Mouse (Mus musculus) spleen, adult 2 months (tissue): ENCODE measurements at regions not wholly inside any gene's neighbourhood (a gene's known extent, or its start where the extent isn't known, plus 50 kb on each side); places are given as distances from the start of the nearest gene placed in this dataset.

Experiments
- DNase-seq, 2 experiments: peaks; one replicate each; pipeline versions ENCODE4 v3.0.0 to v3.0.0-alpha.2; 2012 to 2021; ENCODE audit warnings: low spot score in 2 of 2, low read depth in 1 of 2
- H3K27ac ChIP-seq: fragments of 200-500 bp; 2 replicates; pipeline ENCODE4 v1.5.1; 2012; ENCODE audit warnings: low read length, inconsistent platforms; ENCODE audit not compliant: insufficient read depth
- H3K27me3 ChIP-seq: fragments of 200-500 bp; 2 replicates; pipeline ENCODE4 v1.6.1; 2012; ENCODE audit warnings: mild to moderate bottlenecking, moderate library complexity, low read length, inconsistent platforms; ENCODE audit not compliant: control insufficient read depth, insufficient read depth
- H3K36me3 ChIP-seq: fragments of 200-500 bp; 2 replicates; pipeline ENCODE4 v1.6.1; 2012; ENCODE audit warnings: mild to moderate bottlenecking, low read length, inconsistent platforms; ENCODE audit not compliant: control insufficient read depth, insufficient read depth
- H3K4me1 ChIP-seq: fragments of 200-500 bp; 2 replicates; pipeline ENCODE4 v1.6.1; 2011; ENCODE audit warnings: inconsistent platforms; ENCODE audit not compliant: control insufficient read depth, insufficient read depth, insufficient read length
- H3K4me3 ChIP-seq: fragments of 200-500 bp; 2 replicates; pipeline ENCODE4 v1.5.1; 2011; ENCODE audit warnings: mild to moderate bottlenecking, inconsistent platforms; ENCODE audit not compliant: insufficient read depth, insufficient read length; ENCODE audit errors: extremely low read depth
- CTCF ChIP-seq: fragments of 200-500 bp; IDR thresholded peaks from 2 replicates; pipeline ENCODE4 v1.5.1; 2011; ENCODE audit warnings: mild to moderate bottlenecking, inconsistent platforms; ENCODE audit not compliant: insufficient read depth, insufficient read length, insufficient replicate concordance; ENCODE audit errors: extremely low read depth
- POLR2A ChIP-seq: fragments of 200-500 bp; IDR thresholded peaks from 2 replicates; pipeline ENCODE4 v1.6.1; 2011; ENCODE audit warnings: low read depth, low read length, inconsistent platforms
- WGBS: fragments of 180-500 bp; shearing (Covaris S2); methylation state at CpG from one replicate; pipeline ENCODE4 v1.1.7; 2018; 5-methylcytosine and 5-hydroxymethylcytosine counted together

- DNase-seq, result no peak
- WGBS, result 90% methylated on average over 4 of the region's 4 CpGs
- Histone ChIP-seq H3K36me3 (no peaks in the 10 kb centered on the region), H3K27ac (no peak overlapping the region), H3K27me3 (no peaks in the 10 kb centered on the region), H3K4me1 (no peaks in the 10 kb centered on the region), H3K4me3 (no peak overlapping the region)
- TF ChIP-seq CTCF (no peak), POLR2A (no peak)
These were observed 438.7 kb downstream of the Gm21750 start for GRCm38 (mm10) chr14:74099696-74100095.

- Histone ChIP-seq H3K27ac (no peak overlapping the region), H3K4me3 (no peak overlapping the region), H3K27me3 (no peaks in the 10 kb centered on the region), H3K4me1 (no peaks in the 10 kb centered on the region), H3K36me3 (no peaks in the 10 kb centered on the region)
- DNase-seq, result no peak
- TF ChIP-seq CTCF, result no peak
- TF ChIP-seq POLR2A, result no peak
- WGBS, result 92% methylated on average over 2 of the region's 2 CpGs
These were observed 451.6 kb downstream of the Gm21750 start for GRCm38 (mm10) chr14:74112603-74113002.

GRCm38 (mm10) chr14:74113116-74113515 lies 452.1 kb downstream of the Gm21750 start:
- Histone ChIP-seq H3K4me1 (no peaks in the 10 kb centered on the region), H3K27me3 (no peaks in the 10 kb centered on the region), H3K27ac (no peak overlapping the region), H3K36me3 (no peaks in the 10 kb centered on the region), H3K4me3 (no peak overlapping the region)
- 84% methylated on average over 5 of the region's 5 CpGs for WGBS
- no peak for DNase-seq
- TF ChIP-seq POLR2A, result no peak
- TF ChIP-seq CTCF, result no peak

- 77% methylated on average over 3 of the region's 3 CpGs for WGBS
- no peak overlapping the region for H3K4me3 ChIP-seq
- no peaks in the 10 kb centered on the region for H3K4me1 ChIP-seq
- H3K27me3 ChIP-seq, result no peaks in the 10 kb centered on the region
- H3K27ac ChIP-seq, result no peak overlapping the region
- TF ChIP-seq CTCF (no peak), POLR2A (no peak)
- DNase-seq, result no peak
- no peaks in the 10 kb centered on the region for H3K36me3 ChIP-seq
These were observed 452.5 kb downstream of the Gm21750 start for GRCm38 (mm10) chr14:74113556-74113955.

DNA sequence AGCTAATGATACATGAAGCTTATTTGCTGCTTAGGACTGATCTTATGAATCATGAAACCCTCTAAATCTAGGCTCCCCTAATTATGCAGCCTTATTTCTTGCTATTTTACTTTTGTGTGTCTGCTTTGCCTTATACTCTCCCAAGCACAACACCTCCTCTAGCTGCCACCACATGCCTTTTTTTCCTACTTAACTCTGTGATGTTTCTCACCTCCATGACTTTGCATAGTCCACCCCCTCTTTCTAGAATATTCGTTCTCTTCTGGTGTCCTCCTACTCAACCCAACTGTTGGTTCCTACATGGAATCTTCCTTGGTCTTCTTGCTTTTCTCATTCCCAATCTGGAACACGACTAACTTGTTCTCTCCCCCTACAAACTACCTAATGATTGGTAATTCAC lies 456.7 kb downstream of the Gm21750 start:
- H3K27ac ChIP-seq, result no peak overlapping the region
- H3K27me3 ChIP-seq, result no peaks in the 10 kb centered on the region
- no peak for DNase-seq
- H3K4me3 ChIP-seq, result no peak overlapping the region
- no peaks in the 10 kb centered on the region for H3K4me1 ChIP-seq
- no peak for TF ChIP-seq CTCF
- TF ChIP-seq POLR2A, result no peak
- WGBS, result 82% methylated on average over 2 of the region's 2 CpGs
- H3K36me3 ChIP-seq, result no peaks in the 10 kb centered on the region

DNA sequence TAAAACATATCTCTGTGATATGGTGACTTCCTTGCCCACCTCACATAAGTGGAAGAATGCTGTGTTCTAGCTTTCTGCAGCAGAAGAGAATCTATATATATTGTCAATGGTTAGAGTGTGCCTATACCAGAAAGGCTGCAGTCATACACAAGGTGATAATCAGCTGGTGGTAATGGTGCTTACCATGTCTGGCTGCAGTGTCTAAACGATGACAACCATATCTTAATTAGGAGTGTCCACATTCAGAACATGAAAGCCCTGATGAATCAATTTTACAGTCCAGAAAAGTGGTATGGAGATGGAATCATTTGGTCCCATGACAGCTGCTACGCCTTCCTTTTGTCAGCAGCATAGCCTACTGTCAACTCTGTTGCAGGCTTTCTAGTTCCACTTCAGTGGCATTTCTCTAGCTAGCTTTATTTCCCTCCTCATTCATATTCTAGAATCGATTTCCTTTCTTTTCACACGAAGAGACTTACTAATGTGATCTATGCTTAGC lies 484.2 kb downstream of the Gm21750 start:
- H3K4me1 ChIP-seq, result no peaks in the 10 kb centered on the region
- DNase-seq, result no peak
- no peaks in the 10 kb centered on the region for H3K27me3 ChIP-seq
- H3K27ac ChIP-seq, result no peak overlapping the region
- 66% methylated on average over 4 of the region's 4 CpGs for WGBS
- no peak overlapping the region for H3K4me3 ChIP-seq
- TF ChIP-seq CTCF, result no peak
- no peak for TF ChIP-seq POLR2A
- H3K36me3 ChIP-seq, result no peaks in the 10 kb centered on the region

DNA sequence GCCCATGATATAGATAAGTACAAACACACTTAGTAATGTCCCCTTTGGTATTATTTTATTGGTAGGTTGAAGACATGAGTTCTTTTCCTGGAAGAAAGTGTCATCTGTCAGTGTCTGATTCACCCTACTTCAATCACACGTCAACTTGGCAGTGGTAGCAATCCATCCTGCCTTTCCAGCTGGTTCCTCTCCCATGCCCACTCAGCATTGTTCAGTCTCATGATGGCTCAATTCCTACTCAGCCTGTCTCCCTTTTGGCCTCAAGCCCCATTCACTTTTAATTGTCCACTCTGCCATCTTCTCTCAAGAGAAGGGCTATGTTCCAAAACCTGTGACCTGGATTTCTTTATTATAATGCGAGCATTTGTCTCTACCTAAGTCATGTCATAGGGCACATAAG lies 474.4 kb upstream of the Htr2a start:
- no peaks in the 10 kb centered on the region for H3K4me1 ChIP-seq
- no peaks in the 10 kb centered on the region for H3K36me3 ChIP-seq
- H3K27ac ChIP-seq, result no peak overlapping the region
- H3K27me3 ChIP-seq, result no peaks in the 10 kb centered on the region
- H3K4me3 ChIP-seq, result no peak overlapping the region
- no peak for DNase-seq
- no peak for TF ChIP-seq POLR2A
- no peak for TF ChIP-seq CTCF
- whole genome bisulfite sequencing, result 82% methylated on average over 2 of the region's 2 CpGs
